Mouse (Mus musculus): ENCODE measurements around the gene Spryd4. TPM values are rescaled to one million over a fixed set of nuclear protein-coding genes. Genes with fewer than 3 reads are reported as not detected.
"Not testable (repeated sequence)": the region's sequence is repeated elsewhere in the genome, so short reads cannot be mapped to it uniquely, and the experiment has no call there.

Spryd4 gene
- 11.5 and 13.9 TPM in 2 replicates for total RNA-seq (2014; fragmentation: Nextera tagmentation)
- total RNA-seq (2017), result 18.8 and 23.3 TPM in 2 replicates
- polyA plus RNA-seq (2012), result 3.2 and 4.4 TPM in 2 replicates

DNA sequence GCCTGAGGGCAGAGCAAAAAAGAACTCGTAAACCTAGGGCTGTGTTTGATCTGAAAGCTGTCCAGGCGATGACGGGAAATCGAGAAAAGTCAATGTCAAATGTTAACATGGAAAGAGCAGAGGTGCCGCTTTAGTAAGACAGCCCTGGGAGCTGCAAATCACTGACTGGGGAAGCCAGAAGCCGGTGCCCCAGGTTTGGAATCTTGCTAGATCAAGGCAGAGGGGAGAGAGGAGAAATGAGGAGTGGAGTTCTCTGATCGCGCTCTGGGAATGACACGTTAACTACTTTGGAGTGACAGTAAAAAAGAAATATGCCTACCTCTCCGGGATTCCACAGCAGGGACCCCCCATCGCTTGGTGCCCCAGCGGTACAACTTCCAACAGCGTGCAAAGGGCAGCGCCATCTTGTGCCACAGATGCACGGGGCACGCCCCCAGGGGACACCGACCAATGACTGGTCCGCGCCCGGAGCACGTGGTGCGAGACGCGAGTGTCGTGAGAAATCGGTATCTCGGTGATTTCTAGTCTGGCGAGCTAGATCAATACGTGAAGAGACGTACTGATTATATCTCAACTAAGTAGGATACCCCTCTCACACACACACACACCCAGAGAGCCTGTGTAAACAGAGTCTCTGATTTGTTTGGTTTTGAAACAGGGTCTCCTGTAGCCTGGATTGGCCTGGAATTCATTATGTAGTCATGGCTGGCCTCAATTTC, at the start of gene Spryd4:
Gene Spryd4 (minus strand): TSS at position 418 of the 719 bp plus-strand sequence.
- H3K36me3 ChIP-seq (replicated peaks), result peaks cover 42% of the 10 kb centered on the region
- DNase-seq (ENCODE audit: low spot score) (peak; percentile 79), ATAC-seq (ENCODE audit: extremely low read depth, insufficient number of reproducible peaks, low FRiP score, poor library complexity, severe bottlenecking) (peak; percentile 94)
- H3K4me1 ChIP-seq (ENCODE audit: insufficient read depth, low read depth, low read length), result peaks cover 21% of the 10 kb centered on the region
- TF ChIP-seq POLR2AphosphoS5 (IDR thresholded peaks at IDR 0.05; ENCODE audit: insufficient replicate concordance, low read depth, low read length) (no peak), GATA2 (IDR thresholded peaks at IDR 0.05; ENCODE audit: borderline replicate concordance, low read depth, low read length) (no peak), GATA1 (IDR thresholded peaks at IDR 0.05; ENCODE audit: borderline replicate concordance, low read length) (no peak), TAL1 (conservative IDR thresholded peaks at IDR 0.05; ENCODE audit: low read depth, low read length) (no peak), CTCF (IDR thresholded peaks at IDR 0.05; ENCODE audit: low read depth, low read length) (no peak)
- no peaks in the 10 kb centered on the region for H3K9me3 ChIP-seq (replicated peaks)
- H3K27me3 ChIP-seq (ENCODE audit: insufficient read depth, low read length), result peaks cover 4% of the 10 kb centered on the region; the same call in 1 of the 2 replicates
- H3K4me3 ChIP-seq (ENCODE audit: low read depth, low read length), result peak within 1 kb of the TSS; percentile 74

DNA sequence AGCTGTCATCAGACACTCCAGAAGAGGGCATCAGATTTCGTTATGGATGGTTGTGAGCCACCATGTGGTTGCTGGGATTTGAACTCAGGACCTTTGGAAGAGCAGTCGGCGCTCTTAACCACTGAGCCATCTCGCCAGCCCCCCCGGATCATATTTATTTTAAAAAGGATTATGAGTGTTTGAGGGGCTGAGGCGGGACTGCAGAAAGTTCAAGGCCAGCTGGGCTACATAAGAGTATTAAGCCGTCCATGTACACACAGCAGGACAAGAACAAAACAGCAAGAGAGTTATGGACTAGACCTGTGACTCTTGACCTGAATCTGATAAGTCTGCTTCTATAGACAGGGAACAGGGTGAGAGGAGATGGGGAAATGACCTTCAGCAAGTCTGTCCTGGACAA, 48.8 kb upstream of the Spryd4 start:
- ATAC-seq (ENCODE audit: extremely low read depth, insufficient number of reproducible peaks, low FRiP score, poor library complexity, severe bottlenecking); H3K36me3 ChIP-seq (replicated peaks); DNase-seq (ENCODE audit: low spot score); H3K4me3 ChIP-seq (ENCODE audit: low read depth, low read length); H3K9me3 ChIP-seq (replicated peaks): not testable (repeated sequence)
- peaks cover 14% of the 10 kb centered on the region for H3K27me3 ChIP-seq (ENCODE audit: insufficient read depth, low read length)
- H3K4me1 ChIP-seq (ENCODE audit: insufficient read depth, low read depth, low read length), result peaks cover 11% of the 10 kb centered on the region

DNA sequence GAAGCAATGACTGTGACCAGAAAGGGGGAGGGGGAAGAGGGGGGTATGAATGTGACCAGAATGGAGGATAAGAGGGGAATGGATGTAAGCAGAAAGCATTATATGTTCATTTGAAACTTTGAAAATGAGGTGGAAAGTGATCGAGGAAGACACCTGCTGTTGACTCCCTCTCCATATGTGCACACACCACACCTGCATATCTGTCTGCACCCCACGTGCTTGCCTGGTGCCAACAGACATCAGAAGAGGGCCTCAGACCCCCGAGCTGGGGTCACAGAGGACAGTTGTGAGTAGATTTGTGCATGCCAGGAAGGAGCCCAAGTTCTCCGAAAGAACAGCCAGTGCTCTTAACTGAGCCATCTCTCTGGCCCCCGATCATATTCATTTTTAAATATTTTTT, 48.3 kb upstream of the Spryd4 start:
- H3K27me3 ChIP-seq (ENCODE audit: insufficient read depth, low read length), result peaks cover 14% of the 10 kb centered on the region
- ATAC-seq (ENCODE audit: extremely low read depth, insufficient number of reproducible peaks, low FRiP score, poor library complexity, severe bottlenecking) (no peak), DNase-seq (ENCODE audit: low spot score) (no peak)
- H3K9me3 ChIP-seq (replicated peaks), result no peaks in the 10 kb centered on the region
- TF ChIP-seq TAL1 (conservative IDR thresholded peaks at IDR 0.05; ENCODE audit: low read depth, low read length) (no peak), GATA2 (IDR thresholded peaks at IDR 0.05; ENCODE audit: borderline replicate concordance, low read depth, low read length) (no peak), CTCF (IDR thresholded peaks at IDR 0.05; ENCODE audit: low read depth, low read length) (no peak), POLR2AphosphoS5 (IDR thresholded peaks at IDR 0.05; ENCODE audit: insufficient replicate concordance, low read depth, low read length) (no peak), GATA1 (IDR thresholded peaks at IDR 0.05; ENCODE audit: borderline replicate concordance, low read length) (no peak)
- H3K4me1 ChIP-seq (ENCODE audit: insufficient read depth, low read depth, low read length), result peaks cover 11% of the 10 kb centered on the region
- H3K36me3 ChIP-seq (replicated peaks), result no peaks in the 10 kb centered on the region
- H3K4me3 ChIP-seq (ENCODE audit: low read depth, low read length), result no peak overlapping the region

DNA sequence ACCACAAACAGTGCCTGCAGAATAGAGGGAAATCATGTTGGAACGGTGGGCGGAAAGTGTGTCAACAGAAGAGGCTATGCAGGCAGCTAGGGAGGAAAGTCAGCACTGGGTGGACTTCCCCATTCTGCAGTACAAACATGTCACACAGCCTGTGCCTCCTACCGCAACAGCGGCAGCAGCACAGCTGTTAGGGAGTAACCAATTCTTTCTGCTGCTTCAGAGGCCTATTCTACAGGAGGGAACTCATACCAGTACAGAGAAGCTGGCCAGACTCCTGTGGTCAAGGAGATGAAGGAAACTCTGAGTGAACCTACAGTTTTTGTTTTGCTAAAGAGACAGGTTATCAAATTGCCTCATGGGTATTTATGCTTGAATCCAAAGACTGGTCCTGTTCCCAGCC, 47.3 kb upstream of the Spryd4 start:
- TF ChIP-seq GATA2 (IDR thresholded peaks at IDR 0.05; ENCODE audit: borderline replicate concordance, low read depth, low read length), result no peak
- TF ChIP-seq GATA1 (IDR thresholded peaks at IDR 0.05; ENCODE audit: borderline replicate concordance, low read length), result no peak
- TF ChIP-seq POLR2AphosphoS5 (IDR thresholded peaks at IDR 0.05; ENCODE audit: insufficient replicate concordance, low read depth, low read length), result no peak
- TF ChIP-seq CTCF (IDR thresholded peaks at IDR 0.05; ENCODE audit: low read depth, low read length), result no peak
- TF ChIP-seq TAL1 (conservative IDR thresholded peaks at IDR 0.05; ENCODE audit: low read depth, low read length), result no peak
- Histone ChIP-seq H3K27me3 (ENCODE audit: insufficient read depth, low read length) (peaks cover 14% of the 10 kb centered on the region), H3K4me3 (ENCODE audit: low read depth, low read length) (no peak overlapping the region), H3K36me3 (replicated peaks) (peaks cover 6% of the 10 kb centered on the region), H3K4me1 (ENCODE audit: insufficient read depth, low read depth, low read length) (peaks cover 11% of the 10 kb centered on the region), H3K9me3 (replicated peaks) (no peaks in the 10 kb centered on the region)
- DNase-seq (ENCODE audit: low spot score) (no peak), ATAC-seq (ENCODE audit: extremely low read depth, insufficient number of reproducible peaks, low FRiP score, poor library complexity, severe bottlenecking) (no peak)

DNA sequence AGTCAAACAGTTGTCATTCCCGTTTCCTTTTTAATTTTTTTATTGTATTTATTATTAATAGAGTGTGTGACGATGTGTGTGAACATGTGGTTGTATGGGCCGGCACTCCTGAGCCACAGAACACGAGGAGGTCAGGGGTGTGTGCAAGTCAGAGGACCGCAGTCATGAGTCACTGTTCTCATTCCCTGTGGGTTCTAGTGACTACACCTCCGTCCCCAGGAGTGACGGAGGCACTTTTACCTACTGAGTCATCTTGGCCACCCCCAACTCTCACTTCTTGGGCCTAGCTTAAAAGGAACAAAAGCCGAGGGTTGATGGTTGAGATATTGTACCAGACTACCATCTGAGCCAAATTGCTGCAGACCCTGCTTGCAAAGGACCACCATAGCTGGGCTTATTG, 44.7 kb upstream of the Spryd4 start:
- DNase-seq (ENCODE audit: low spot score), result no peak
- Histone ChIP-seq H3K9me3 (replicated peaks) (no peaks in the 10 kb centered on the region), H3K36me3 (replicated peaks) (peaks cover 27% of the 10 kb centered on the region), H3K27me3 (ENCODE audit: insufficient read depth, low read length) (no peaks in the 10 kb centered on the region; the same call in none of the 2 replicates), H3K4me3 (ENCODE audit: low read depth, low read length) (no peak overlapping the region), H3K4me1 (ENCODE audit: insufficient read depth, low read depth, low read length) (peaks cover 6% of the 10 kb centered on the region)
- no peak for TF ChIP-seq TAL1 (conservative IDR thresholded peaks at IDR 0.05; ENCODE audit: low read depth, low read length)
- no peak for TF ChIP-seq POLR2AphosphoS5 (IDR thresholded peaks at IDR 0.05; ENCODE audit: insufficient replicate concordance, low read depth, low read length)
- TF ChIP-seq CTCF (IDR thresholded peaks at IDR 0.05; ENCODE audit: low read depth, low read length), result no peak
- no peak for TF ChIP-seq GATA1 (IDR thresholded peaks at IDR 0.05; ENCODE audit: borderline replicate concordance, low read length)
- no peak for TF ChIP-seq GATA2 (IDR thresholded peaks at IDR 0.05; ENCODE audit: borderline replicate concordance, low read depth, low read length)
- no peak for ATAC-seq (ENCODE audit: extremely low read depth, insufficient number of reproducible peaks, low FRiP score, poor library complexity, severe bottlenecking)

DNA sequence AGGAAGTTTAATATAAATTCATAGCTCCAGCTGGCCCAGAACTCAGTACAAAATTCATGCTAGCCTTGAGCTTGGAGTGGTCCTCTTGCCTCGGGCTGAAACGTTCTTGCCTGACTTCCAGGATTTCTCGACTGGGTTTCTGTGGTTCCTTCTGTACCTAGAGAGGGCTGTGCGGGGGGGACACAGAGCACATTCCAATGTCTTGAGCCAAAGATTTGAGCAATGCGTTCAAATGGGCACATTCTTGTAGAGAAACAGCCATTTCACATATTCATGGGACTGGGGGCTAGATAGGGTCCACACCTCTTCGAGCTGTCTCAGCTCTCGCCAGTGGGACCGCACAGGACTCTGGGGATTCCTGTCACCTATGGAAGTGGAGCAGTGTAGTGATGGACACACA, 44.3 kb upstream of the Spryd4 start:
- peaks cover 6% of the 10 kb centered on the region for H3K4me1 ChIP-seq (ENCODE audit: insufficient read depth, low read depth, low read length)
- H3K9me3 ChIP-seq (replicated peaks), result no peaks in the 10 kb centered on the region
- H3K36me3 ChIP-seq (replicated peaks), result peaks cover 31% of the 10 kb centered on the region
- TF ChIP-seq GATA1 (IDR thresholded peaks at IDR 0.05; ENCODE audit: borderline replicate concordance, low read length) (no peak), POLR2AphosphoS5 (IDR thresholded peaks at IDR 0.05; ENCODE audit: insufficient replicate concordance, low read depth, low read length) (no peak), CTCF (IDR thresholded peaks at IDR 0.05; ENCODE audit: low read depth, low read length) (no peak), GATA2 (IDR thresholded peaks at IDR 0.05; ENCODE audit: borderline replicate concordance, low read depth, low read length) (no peak), TAL1 (conservative IDR thresholded peaks at IDR 0.05; ENCODE audit: low read depth, low read length) (no peak)
- no peak for ATAC-seq (ENCODE audit: extremely low read depth, insufficient number of reproducible peaks, low FRiP score, poor library complexity, severe bottlenecking)
- no peaks in the 10 kb centered on the region; the same call in none of the 2 replicates for H3K27me3 ChIP-seq (ENCODE audit: insufficient read depth, low read length)
- DNase-seq (ENCODE audit: low spot score), result no peak
- no peak overlapping the region for H3K4me3 ChIP-seq (ENCODE audit: low read depth, low read length)
